Mouse (Mus musculus) cortical plate, adult 2 months (tissue): Measurements from ENCODE around the gene Tubgcp3.

Experiments used
- CTCF ChIP-seq: fragments of 200-500 bp; IDR thresholded peaks from 2 replicates; pipeline ENCODE4 v1.5.1; 2011; ENCODE audit warnings: mild to moderate bottlenecking, control low read depth, low read length; ENCODE audit not compliant: insufficient read depth; ENCODE audit errors: extremely low read depth
- POLR2A ChIP-seq: fragments of 200-500 bp; IDR thresholded peaks from 2 replicates; pipeline ENCODE4 v1.6.1; 2011; ENCODE audit warnings: mild to moderate bottlenecking, low read length, control low read depth; ENCODE audit not compliant: insufficient read depth; ENCODE audit errors: extremely low read depth

DNA sequence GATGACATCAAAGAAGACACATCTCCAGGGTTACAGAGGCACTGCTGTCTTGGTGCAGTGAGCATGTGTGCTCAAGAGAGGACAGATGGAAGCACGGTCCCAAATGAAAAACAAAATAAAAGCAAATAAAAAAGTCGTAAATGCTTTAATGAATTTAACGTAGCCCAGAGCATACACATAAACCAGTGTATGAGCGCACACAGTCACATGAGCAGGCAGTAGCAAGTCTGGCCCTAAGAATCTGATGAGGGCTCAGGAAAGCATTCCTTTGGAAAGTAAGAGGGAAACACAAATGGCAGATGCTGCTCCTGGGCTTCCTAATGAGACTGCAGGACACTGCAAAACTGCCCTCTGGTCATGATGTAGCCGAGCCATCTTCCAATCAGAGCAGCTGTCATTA lies 46.2 kb downstream of the Tubgcp3 start:
- no peak for TF ChIP-seq CTCF
- TF ChIP-seq POLR2A, result no peak
